18 mouse cellular contexts compared by ENCODE assay signal in genomic region chr3:156576292-156576691, GRCm38 (mm10). TPM values are rescaled to one million over a fixed set of nuclear protein-coding genes. Genes with fewer than 3 reads are reported as not detected.
DNase-seq lines count a peak whose midpoint lies in the region; ATAC-seq and TF ChIP-seq lines count a peak whose summit lies in the region.
"Had no signal": no experiment of that assay in that cellular context is flagged by ENCODE, and none has a peak within 500 bp of the region (broad histone marks: within the 10 kb centered on the region; RNA-seq: fewer than 3 reads in every experiment).

No protein-coding gene starts in this region.

- POLR2A ChIA-PET in Patski (lab: Charles Lee), result interaction anchor here (0.5 kb wide), 1 partner anchor 160 kb away, joined by 3 read pairs; no protein-coding TSS in a partner anchor

- H3K27me3 ChIP-seq in hindbrain, postnatal 0 days (ENCODE audit: insufficient read depth, low read length), result no peaks in the 10 kb centered on the region
- H3K27me3 ChIP-seq in hindbrain, embryonic 13.5 days, result no peaks in the 10 kb centered on the region
- H3K27me3 ChIP-seq in midbrain, postnatal 0 days (ENCODE audit: insufficient read depth, low read length), result no peaks in the 10 kb centered on the region
- H3K27me3 ChIP-seq in midbrain, embryonic 13.5 days, result no peaks in the 10 kb centered on the region
- no peaks in the 10 kb centered on the region for H3K27me3 ChIP-seq in Patski
- no peaks in the 10 kb centered on the region for H3K27me3 ChIP-seq in stomach, postnatal 0 days (ENCODE audit: control insufficient read depth, insufficient read depth, low read length)
- H3K27me3 ChIP-seq: midbrain, embryonic 15.5 days had no signal

- ATAC-seq in hindbrain, postnatal 0 days, result no peak
- ATAC-seq in hindbrain, embryonic 13.5 days (ENCODE audit: low FRiP score), result no peak
- ATAC-seq in midbrain, postnatal 0 days (ENCODE audit: low FRiP score), result no peak
- no peak for ATAC-seq in midbrain, embryonic 13.5 days
- ATAC-seq in Patski, result no peak
- ATAC-seq in stomach, postnatal 0 days (ENCODE audit: low FRiP score, low TSS enrichment), result no peak
- ATAC-seq in erythroid progenitor cell, adult 5-6 weeks (replicated peaks; ENCODE audit: low FRiP score, poor library complexity, severe bottlenecking), result no peak
- ATAC-seq: midbrain, embryonic 15.5 days had no signal

- no peak overlapping the region for H3K9ac ChIP-seq in hindbrain, postnatal 0 days (replicated peaks; ENCODE audit: low read length)
- no peak overlapping the region for H3K9ac ChIP-seq in hindbrain, embryonic 13.5 days
- H3K9ac ChIP-seq in midbrain, postnatal 0 days (replicated peaks; ENCODE audit: low read length, poor library complexity, severe bottlenecking), result no peak overlapping the region
- H3K9ac ChIP-seq in midbrain, embryonic 13.5 days (replicated peaks), result no peak overlapping the region
- H3K9ac ChIP-seq in stomach, postnatal 0 days (ENCODE audit: low read length), result no peak overlapping the region
- H3K9ac ChIP-seq: hindbrain, embryonic 14.5 days; lung, embryonic 14.5 days; midbrain, embryonic 15.5 days had no signal

- TF ChIP-seq CTCF in hindbrain, postnatal 0 days (IDR thresholded peaks at IDR 0.05; ENCODE audit: low read depth), result peak; percentile 28; the same call in 1 of the 2 replicates
- TF ChIP-seq CTCF in midbrain, postnatal 0 days (IDR thresholded peaks at IDR 0.05), result peak; percentile 40
- TF ChIP-seq CTCF in Patski (IDR thresholded peaks at IDR 0.05), result peak; percentile 39
- TF ChIP-seq CTCF in stomach, postnatal 0 days (IDR thresholded peaks at IDR 0.05; ENCODE audit: low read depth), result peak; percentile 45

- H3K4me2 ChIP-seq in hindbrain, postnatal 0 days (ENCODE audit: low read depth, low read length), result no peak overlapping the region
- H3K4me2 ChIP-seq in hindbrain, embryonic 13.5 days, result no peak overlapping the region
- H3K4me2 ChIP-seq in midbrain, postnatal 0 days (ENCODE audit: low read depth, low read length, poor library complexity, severe bottlenecking), result no peak overlapping the region
- no peak overlapping the region for H3K4me2 ChIP-seq in midbrain, embryonic 13.5 days (replicated peaks)
- H3K4me2 ChIP-seq in stomach, postnatal 0 days (replicated peaks; ENCODE audit: low read depth), result no peak overlapping the region
- H3K4me2 ChIP-seq: hindbrain, embryonic 14.5 days; lung, embryonic 14.5 days; midbrain, embryonic 15.5 days had no signal

- H3K4me1 ChIP-seq in hindbrain, postnatal 0 days (ENCODE audit: insufficient read depth, low read length), result no peaks in the 10 kb centered on the region
- H3K4me1 ChIP-seq in hindbrain, embryonic 13.5 days (replicated peaks), result no peaks in the 10 kb centered on the region
- no peaks in the 10 kb centered on the region for H3K4me1 ChIP-seq in midbrain, postnatal 0 days (ENCODE audit: insufficient read depth, low read length)
- no peaks in the 10 kb centered on the region for H3K4me1 ChIP-seq in midbrain, embryonic 13.5 days (replicated peaks)
- no peaks in the 10 kb centered on the region for H3K4me1 ChIP-seq in stomach, postnatal 0 days (replicated peaks; ENCODE audit: control insufficient read depth, insufficient read depth)
- H3K4me1 ChIP-seq: heart, embryonic 10.5 days had no signal

- H3K27ac ChIP-seq in hindbrain, postnatal 0 days, result no peak overlapping the region
- no peak overlapping the region for H3K27ac ChIP-seq in hindbrain, embryonic 13.5 days
- H3K27ac ChIP-seq in midbrain, postnatal 0 days (ENCODE audit: low read depth, low read length), result no peak overlapping the region
- H3K27ac ChIP-seq in midbrain, embryonic 13.5 days, result no peak overlapping the region
- no peak overlapping the region for H3K27ac ChIP-seq in stomach, postnatal 0 days (replicated peaks)
- H3K27ac ChIP-seq: heart, embryonic 10.5 days; hindbrain, embryonic 14.5 days; midbrain, embryonic 15.5 days had no signal

- H3K4me3 ChIP-seq in hindbrain, postnatal 0 days (ENCODE audit: low read length), result no peak overlapping the region
- no peak overlapping the region for H3K4me3 ChIP-seq in hindbrain, embryonic 13.5 days
- H3K4me3 ChIP-seq in midbrain, postnatal 0 days (ENCODE audit: low read depth, low read length), result no peak overlapping the region
- no peak overlapping the region for H3K4me3 ChIP-seq in midbrain, embryonic 13.5 days (replicated peaks)
- H3K4me3 ChIP-seq in stomach, postnatal 0 days (ENCODE audit: low read depth, low read length), result no peak overlapping the region
- H3K4me3 ChIP-seq: heart, embryonic 10.5 days; midbrain, embryonic 15.5 days had no signal

- no peaks in the 10 kb centered on the region for H3K36me3 ChIP-seq in hindbrain, postnatal 0 days (ENCODE audit: insufficient read depth, low read length)
- H3K36me3 ChIP-seq in hindbrain, embryonic 13.5 days, result 0 out of 2 replicates have a peak, but pooled peaks cover 6% of the 10 kb centered on the region
- no peaks in the 10 kb centered on the region for H3K36me3 ChIP-seq in midbrain, postnatal 0 days (ENCODE audit: insufficient read depth, low read length)
- H3K36me3 ChIP-seq in midbrain, embryonic 13.5 days, result no peaks in the 10 kb centered on the region
- no peaks in the 10 kb centered on the region for H3K36me3 ChIP-seq in stomach, postnatal 0 days (ENCODE audit: control insufficient read depth, insufficient read depth, low read length)
- H3K36me3 ChIP-seq: heart, embryonic 10.5 days; midbrain, embryonic 15.5 days had no signal

- CTCF ChIA-PET in Patski (lab: Charles Lee), result no interaction called here

- 100% methylated on average over 1 of the region's 1 CpGs for WGBS in hindbrain, postnatal 0 days
- 97% methylated on average over 1 of the region's 1 CpGs for WGBS in hindbrain, embryonic 13.5 days
- 92% methylated on average over 1 of the region's 1 CpGs for WGBS in midbrain, postnatal 0 days
- WGBS in midbrain, embryonic 13.5 days, result 94% methylated on average over 1 of the region's 1 CpGs
- 96% methylated on average over 1 of the region's 1 CpGs for WGBS in stomach, postnatal 0 days

- in situ Hi-C loops in Patski (cut with MboI; ENCODE audit: low pct_unique_long_range_greater_than_20kb), result no loop called here

- no peak for TF ChIP-seq EP300 in stomach, postnatal 0 days (optimal IDR thresholded peaks at IDR 0.05)

- no peak for DNase-seq in hindbrain, postnatal 0 days (ENCODE audit: low spot score)
- no peak for DNase-seq in midbrain, postnatal 0 days (ENCODE audit: low spot score)
- no peak for DNase-seq in Patski (ENCODE audit: low read depth, low spot score)
- DNase-seq in stomach, postnatal 0 days (ENCODE audit: low spot score), result no peak
- DNase-seq in right cerebral cortex, adult 18-20 months, result no peak
- DNase-seq: gastrocnemius, postnatal 10 days; heart, postnatal 14 days; kidney, adult 2 months; kidney, postnatal 4 days; lung, embryonic 14.5 days; thymus, adult 2 months had no signal

- H3K9me3 ChIP-seq in hindbrain, postnatal 0 days (ENCODE audit: low read length), result no peaks in the 10 kb centered on the region
- no peaks in the 10 kb centered on the region for H3K9me3 ChIP-seq in hindbrain, embryonic 13.5 days
- no peaks in the 10 kb centered on the region for H3K9me3 ChIP-seq in midbrain, postnatal 0 days (ENCODE audit: low read length)
- H3K9me3 ChIP-seq in midbrain, embryonic 13.5 days, result no peaks in the 10 kb centered on the region
- no peaks in the 10 kb centered on the region for H3K9me3 ChIP-seq in stomach, postnatal 0 days (ENCODE audit: control insufficient read depth, low read length)
- H3K9me3 ChIP-seq: heart, embryonic 10.5 days; midbrain, embryonic 15.5 days had no signal

RNA-seq across cellular contexts. Expression of gene Negr1, which starts 14.7 kb away (rescaled TPM):
- total RNA-seq in hindbrain, postnatal 0 days (2014; rRNA removed), result 93.6 and 97.4 TPM in 2 replicates
- polyA plus RNA-seq in hindbrain, postnatal 0 days (2015; fragmentation: Nextera tagmentation; extraction: Ambion mirVana), result 47.7 and 51.2 TPM in 2 replicates
- polyA plus RNA-seq in hindbrain, embryonic 13.5 days (2015; fragmentation: Nextera tagmentation; extraction: Ambion mirVana), result 31.6 and 32.6 TPM in 2 replicates
- total RNA-seq in midbrain, postnatal 0 days (2014; rRNA removed), result 180 and 218 TPM in 2 replicates
- polyA plus RNA-seq in midbrain, postnatal 0 days (2015; fragmentation: Nextera tagmentation; extraction: Ambion mirVana), result 72.4 and 80.2 TPM in 2 replicates
- 34.1 and 34.3 TPM in 2 replicates for polyA plus RNA-seq in midbrain, embryonic 13.5 days (2015; fragmentation: Nextera tagmentation; extraction: Ambion mirVana)
- polyA plus RNA-seq in Patski (2021), result 0.03 TPM
- polyA plus RNA-seq in stomach, postnatal 0 days (2015; fragmentation: Nextera tagmentation; extraction: Ambion mirVana), result 1.5 TPM in 2 replicates
- total RNA-seq in erythroid progenitor cell, adult 5-6 weeks (2015; ENCODE audit: low replicate concordance), result not detected in 2 replicates
- 0.61 TPM in 1 of 2 replicates, not detected in the other for total RNA-seq in erythroid progenitor cell, adult 5-6 weeks (2017; ENCODE audit: low replicate concordance)
- polyA plus RNA-seq: liver, adult 2 months had no signal

Comparison
In these comparisons a context has a peak if more than half of its experiments do, and no peak if none do; other contexts are left out.
1. RNA of gene Negr1, which starts 14.7 kb away (polyA plus RNA-seq): 72.4 to 80.2 TPM in midbrain, postnatal 0 days, 47.7 to 51.2 TPM in hindbrain, postnatal 0 days, 34.1 to 34.3 TPM in midbrain, embryonic 13.5 days and 31.6 to 32.6 TPM in hindbrain, embryonic 13.5 days; 1.5 TPM in stomach, postnatal 0 days and 0.03 TPM in Patski (single experiment); every median in the first group is over 10 times any median in the second.
2. Peak in every context shown above with its lines, with median percentiles within 50 percentile points of each other: CTCF ChIP-seq.